Mouse (Mus musculus): ENCODE data around the gene Col5a2. TPM values are rescaled to one million over a fixed set of nuclear protein-coding genes. Genes with fewer than 3 reads are reported as not detected.
"Not testable (repeated sequence)": the region's sequence is repeated elsewhere in the genome, so short reads cannot be mapped to it uniquely, and the experiment has no call there.

Gene Col5a2
- polyA plus RNA-seq, 1 experiment from 2014 or later = 54.8 TPM

GRCm38 (mm10) chr1:45490451-45490850 is 12.6 kb downstream of the Col5a2 start:
- Histone ChIP-seq H3K4me2 (replicated peaks) (no peak overlapping the region), H3K27me3 (no peaks in the 10 kb centered on the region), H3K27ac (replicated peaks) (no peak overlapping the region), H3K9ac (replicated peaks) (no peak overlapping the region), H3K9me3 (no peaks in the 10 kb centered on the region), H3K36me3 (no peaks in the 10 kb centered on the region), H3K4me1 (no peaks in the 10 kb centered on the region), H3K4me3 (no peak overlapping the region)
- WGBS = 92% methylated on average over 1 of the region's 1 CpGs
- ATAC-seq (ENCODE audit: low FRiP score, low read depth) = no peak

GRCm38 (mm10) chr1:45488291-45488690 is 14.8 kb downstream of the Col5a2 start:
- no peak for ATAC-seq (ENCODE audit: low FRiP score, low read depth)
- no peaks in the 10 kb centered on the region for H3K36me3 ChIP-seq
- 92% methylated on average over 1 of the region's 1 CpGs for WGBS
- no peak overlapping the region for H3K9ac ChIP-seq (replicated peaks)
- no peaks in the 10 kb centered on the region for H3K9me3 ChIP-seq
- H3K4me3 ChIP-seq = no peak overlapping the region
- no peak overlapping the region for H3K27ac ChIP-seq (replicated peaks)
- no peak overlapping the region for H3K4me2 ChIP-seq (replicated peaks)
- H3K27me3 ChIP-seq = no peaks in the 10 kb centered on the region
- no peaks in the 10 kb centered on the region for H3K4me1 ChIP-seq

DNA sequence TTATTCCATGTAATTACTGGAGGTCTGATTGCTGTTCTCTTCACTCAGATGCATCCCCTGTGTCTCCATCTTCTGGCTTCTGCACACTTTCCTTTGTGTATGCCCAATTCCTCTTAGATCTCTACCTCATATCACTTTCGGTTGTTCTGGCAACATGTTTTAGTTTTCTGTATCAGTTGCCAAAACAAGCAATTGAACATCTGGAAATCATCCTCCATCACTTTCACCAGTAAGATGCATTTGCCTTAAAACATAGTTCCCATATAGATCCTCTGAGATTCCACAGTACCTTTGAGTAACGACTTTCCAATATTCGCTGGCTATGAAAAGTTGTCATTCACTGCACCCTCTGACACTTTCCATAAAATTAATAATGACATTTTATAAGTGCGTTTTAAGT is 20.1 kb downstream of the Col5a2 start:
- H3K36me3 ChIP-seq = no peaks in the 10 kb centered on the region
- no peak overlapping the region for H3K27ac ChIP-seq (replicated peaks)
- H3K4me3 ChIP-seq = no peak overlapping the region
- H3K9me3 ChIP-seq = no peaks in the 10 kb centered on the region
- no peak overlapping the region for H3K9ac ChIP-seq (replicated peaks)
- 89% methylated on average over 4 of the region's 4 CpGs for WGBS
- no peaks in the 10 kb centered on the region for H3K27me3 ChIP-seq
- H3K4me1 ChIP-seq = no peaks in the 10 kb centered on the region
- no peak for ATAC-seq (ENCODE audit: low FRiP score, low read depth)
- no peak overlapping the region for H3K4me2 ChIP-seq (replicated peaks)

DNA sequence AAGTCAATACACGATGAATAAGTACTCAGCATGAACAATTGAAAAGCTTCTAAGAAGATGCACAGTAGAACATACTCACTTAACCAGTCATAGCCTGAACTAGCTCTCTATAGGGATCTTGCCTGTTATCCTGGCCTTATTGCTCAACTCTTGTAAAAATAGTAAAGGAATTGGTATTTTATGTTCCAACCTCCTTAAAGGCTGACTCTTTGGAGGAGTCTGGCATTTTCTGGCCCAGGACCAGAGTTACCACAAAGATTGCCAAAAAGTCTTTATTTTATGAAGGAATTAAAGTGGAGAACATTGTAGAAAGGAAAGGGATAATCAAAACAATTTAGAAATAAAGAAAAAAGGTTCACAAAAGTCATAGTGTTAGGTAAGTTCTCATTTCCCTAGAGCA is 21.2 kb downstream of the Col5a2 start:
- no peaks in the 10 kb centered on the region for H3K4me1 ChIP-seq
- no peak overlapping the region for H3K9ac ChIP-seq (replicated peaks)
- WGBS = 93% methylated on average over 1 of the region's 1 CpGs
- H3K4me3 ChIP-seq = no peak overlapping the region
- H3K36me3 ChIP-seq = no peaks in the 10 kb centered on the region
- H3K27me3 ChIP-seq = no peaks in the 10 kb centered on the region
- H3K27ac ChIP-seq (replicated peaks) = no peak overlapping the region
- ATAC-seq (ENCODE audit: low FRiP score, low read depth) = no peak
- no peaks in the 10 kb centered on the region for H3K9me3 ChIP-seq
- H3K4me2 ChIP-seq (replicated peaks) = no peak overlapping the region

DNA sequence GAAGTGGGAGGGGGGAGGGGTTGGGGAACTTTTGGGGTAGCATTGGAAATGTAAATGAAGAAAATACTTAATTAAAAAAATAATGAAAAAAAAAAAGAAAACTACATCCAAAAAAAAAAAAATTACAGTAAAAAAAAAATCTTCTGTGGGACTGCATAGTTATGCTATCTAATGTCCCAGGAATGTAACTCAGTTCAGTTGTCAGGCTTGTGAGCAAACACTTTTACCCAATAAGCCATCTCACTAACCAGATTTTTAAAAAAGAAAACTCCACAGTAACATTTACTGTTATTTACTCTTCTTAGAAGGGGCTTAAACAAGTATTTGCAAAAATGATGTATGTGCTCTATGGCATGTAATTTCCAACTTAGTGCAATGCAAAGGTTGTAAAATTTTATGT is 24.0 kb downstream of the Col5a2 start:
- no peak overlapping the region for H3K9ac ChIP-seq (replicated peaks)
- no peak for ATAC-seq (ENCODE audit: low FRiP score, low read depth)

GRCm38 (mm10) chr1:45472751-45473150 is 30.3 kb downstream of the Col5a2 start:
- Histone ChIP-seq H3K36me3 (no peaks in the 10 kb centered on the region), H3K4me3 (no peak overlapping the region), H3K9me3 (no peaks in the 10 kb centered on the region), H3K27ac (replicated peaks) (no peak overlapping the region), H3K4me1 (no peaks in the 10 kb centered on the region), H3K4me2 (replicated peaks) (no peak overlapping the region), H3K27me3 (no peaks in the 10 kb centered on the region), H3K9ac (replicated peaks) (no peak overlapping the region)
- no peak for ATAC-seq (ENCODE audit: low FRiP score, low read depth)
- WGBS = 49% methylated on average over 4 of the region's 4 CpGs

More for the DNA sequence above, 24.0 kb downstream of the Col5a2 start:
- Histone ChIP-seq H3K27ac (replicated peaks) (no peak overlapping the region), H3K4me2 (replicated peaks) (no peak overlapping the region), H3K27me3 (no peaks in the 10 kb centered on the region), H3K36me3 (no peaks in the 10 kb centered on the region), H3K4me1 (no peaks in the 10 kb centered on the region), H3K4me3 (no peak overlapping the region), H3K9me3 (no peaks in the 10 kb centered on the region)

GRCm38 (mm10) chr1:45460767-45461166 is 42.3 kb downstream of the Col5a2 start:
- no peak overlapping the region for H3K4me3 ChIP-seq
- H3K36me3 ChIP-seq = no peaks in the 10 kb centered on the region
- no peak overlapping the region for H3K9ac ChIP-seq (replicated peaks)
- ATAC-seq (ENCODE audit: low FRiP score, low read depth) = no peak
- H3K9me3 ChIP-seq = no peaks in the 10 kb centered on the region
- no peak overlapping the region for H3K4me2 ChIP-seq (replicated peaks)
- WGBS = 87% methylated on average over 2 of the region's 2 CpGs
- H3K27ac ChIP-seq (replicated peaks) = no peak overlapping the region
- no peaks in the 10 kb centered on the region for H3K27me3 ChIP-seq
- H3K4me1 ChIP-seq = no peaks in the 10 kb centered on the region

DNA sequence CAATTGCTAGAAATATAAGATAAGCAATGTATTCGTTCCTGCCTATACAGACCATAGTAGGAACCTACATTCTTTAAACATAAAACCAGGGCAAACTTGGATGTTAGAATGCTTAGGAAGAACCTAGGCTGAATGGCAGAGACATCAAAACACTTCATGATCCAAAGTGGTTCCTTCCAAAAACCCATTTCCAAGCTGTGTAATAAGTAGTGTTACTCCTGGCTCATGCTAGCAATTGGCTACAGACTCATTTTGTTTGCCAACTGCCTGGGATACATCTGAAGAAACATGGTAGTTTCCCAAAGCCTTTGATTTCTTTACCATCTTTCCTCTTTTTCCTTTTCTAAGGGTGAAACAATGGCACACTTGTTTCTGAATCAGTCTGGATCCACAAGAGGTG is 47.3 kb downstream of the Col5a2 start:
- Histone ChIP-seq H3K27me3 (no peaks in the 10 kb centered on the region), H3K9me3 (no peaks in the 10 kb centered on the region), H3K9ac (replicated peaks) (no peak overlapping the region), H3K27ac (replicated peaks) (no peak overlapping the region), H3K4me1 (no peaks in the 10 kb centered on the region), H3K4me3 (no peak overlapping the region), H3K36me3 (no peaks in the 10 kb centered on the region), H3K4me2 (replicated peaks) (no peak overlapping the region)
- 81% methylated on average over 1 of the region's 1 CpGs for WGBS
- no peak for ATAC-seq (ENCODE audit: low FRiP score, low read depth)

DNA sequence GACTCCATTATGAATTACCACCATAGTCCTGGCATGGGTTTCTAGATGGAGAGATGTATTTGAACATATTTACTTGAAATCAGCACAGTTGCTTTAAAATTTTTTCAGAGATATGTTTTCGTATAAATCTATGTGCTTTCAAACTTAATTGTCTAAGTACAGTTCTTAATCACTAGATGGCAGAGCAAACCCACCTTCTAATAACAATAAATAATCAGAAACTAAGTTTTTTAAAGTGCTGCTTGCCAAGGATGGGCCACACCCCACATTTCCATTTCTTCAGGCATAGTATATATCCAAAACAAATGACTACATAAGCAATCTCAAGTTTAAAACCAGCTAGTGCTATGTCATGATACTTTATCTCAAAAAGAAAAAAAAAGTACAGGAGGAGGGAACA is 54.2 kb downstream of the Col5a2 start:
- H3K9ac ChIP-seq (replicated peaks) = no peak overlapping the region
- H3K4me3 ChIP-seq = no peak overlapping the region
- 93% methylated on average over 1 of the region's 1 CpGs for WGBS
- no peaks in the 10 kb centered on the region for H3K9me3 ChIP-seq
- no peaks in the 10 kb centered on the region for H3K4me1 ChIP-seq
- ATAC-seq (ENCODE audit: low FRiP score, low read depth) = no peak
- no peaks in the 10 kb centered on the region for H3K27me3 ChIP-seq
- H3K27ac ChIP-seq (replicated peaks) = no peak overlapping the region
- H3K36me3 ChIP-seq = no peaks in the 10 kb centered on the region
- H3K4me2 ChIP-seq (replicated peaks) = no peak overlapping the region

DNA sequence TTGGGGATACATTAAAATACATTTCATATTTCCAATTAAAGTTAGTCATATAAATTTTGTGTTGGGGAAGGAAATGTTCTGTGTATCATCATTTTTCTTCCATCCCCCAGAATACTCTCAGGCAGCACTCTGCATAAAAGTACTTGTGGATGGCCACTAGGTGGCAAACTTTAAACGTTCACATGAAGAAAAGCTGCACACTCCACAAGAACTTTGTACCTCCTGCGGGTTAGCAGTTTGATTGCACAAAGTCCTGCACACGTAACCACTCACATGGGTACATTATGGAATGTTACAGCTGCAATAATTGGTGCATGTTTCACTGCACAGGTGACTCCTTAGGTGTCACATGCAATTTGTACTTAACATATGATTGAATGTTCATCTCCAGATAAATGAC is 71.2 kb downstream of the Col5a2 start:
- H3K4me1 ChIP-seq = no peaks in the 10 kb centered on the region
- no peaks in the 10 kb centered on the region for H3K27me3 ChIP-seq
- WGBS = 32% methylated on average over 3 of the region's 3 CpGs
- no peaks in the 10 kb centered on the region for H3K36me3 ChIP-seq
- ATAC-seq (ENCODE audit: low FRiP score, low read depth) = peak; percentile 84
- H3K4me2 ChIP-seq (replicated peaks) = no peak overlapping the region
- no peak overlapping the region for H3K27ac ChIP-seq (replicated peaks)
- no peaks in the 10 kb centered on the region for H3K9me3 ChIP-seq
- no peak overlapping the region for H3K9ac ChIP-seq (replicated peaks)
- no peak overlapping the region for H3K4me3 ChIP-seq

DNA sequence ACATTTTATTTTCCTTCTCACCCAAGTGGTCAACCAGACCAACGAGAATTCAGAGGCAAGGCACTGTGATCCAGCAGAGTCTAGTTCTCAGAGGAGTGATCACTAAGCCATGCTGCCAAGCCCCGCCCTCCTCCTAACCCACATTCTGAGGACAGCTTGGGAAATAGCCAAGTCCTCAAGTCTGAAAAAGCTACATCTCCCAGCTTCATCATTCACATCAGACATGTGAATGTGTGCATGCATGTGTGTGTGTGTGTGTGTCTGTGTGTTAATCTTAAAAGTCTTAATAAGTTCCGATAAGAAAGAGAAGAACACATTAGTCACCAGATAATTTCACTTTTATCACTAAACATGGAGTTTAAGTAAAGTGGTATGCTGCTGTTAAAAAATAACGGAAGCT is 72.6 kb downstream of the Col5a2 start:
- 89% methylated on average over 4 of the region's 4 CpGs for WGBS
- H3K4me2 ChIP-seq (replicated peaks) = no peak overlapping the region
- no peak overlapping the region for H3K27ac ChIP-seq (replicated peaks)
- no peaks in the 10 kb centered on the region for H3K4me1 ChIP-seq
- no peaks in the 10 kb centered on the region for H3K36me3 ChIP-seq
- H3K4me3 ChIP-seq = no peak overlapping the region
- H3K9ac ChIP-seq (replicated peaks) = no peak overlapping the region
- ATAC-seq (ENCODE audit: low FRiP score, low read depth) = no peak
- H3K27me3 ChIP-seq = no peaks in the 10 kb centered on the region
- no peaks in the 10 kb centered on the region for H3K9me3 ChIP-seq

DNA sequence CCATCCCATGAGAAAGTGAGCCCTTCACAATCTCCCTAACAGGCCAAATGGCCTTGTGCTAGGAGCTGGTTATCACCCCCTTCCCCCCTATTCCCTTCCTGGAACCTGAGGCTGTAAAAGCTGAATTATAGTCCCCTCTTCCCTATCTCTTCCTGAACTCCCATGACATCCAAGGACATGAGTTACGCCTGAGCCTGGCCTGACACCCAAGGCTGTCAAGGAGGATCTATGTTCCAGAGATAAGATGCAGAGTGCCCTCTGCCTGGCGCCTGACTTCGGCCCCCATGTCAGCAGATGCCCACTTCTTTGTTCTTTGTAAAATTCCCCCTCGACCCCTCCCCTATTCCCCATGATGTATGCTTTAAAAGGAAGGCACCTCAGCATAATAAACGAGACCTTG is 73.9 kb downstream of the Col5a2 start:
- 91% methylated on average over 5 of the region's 5 CpGs for WGBS

DNA sequence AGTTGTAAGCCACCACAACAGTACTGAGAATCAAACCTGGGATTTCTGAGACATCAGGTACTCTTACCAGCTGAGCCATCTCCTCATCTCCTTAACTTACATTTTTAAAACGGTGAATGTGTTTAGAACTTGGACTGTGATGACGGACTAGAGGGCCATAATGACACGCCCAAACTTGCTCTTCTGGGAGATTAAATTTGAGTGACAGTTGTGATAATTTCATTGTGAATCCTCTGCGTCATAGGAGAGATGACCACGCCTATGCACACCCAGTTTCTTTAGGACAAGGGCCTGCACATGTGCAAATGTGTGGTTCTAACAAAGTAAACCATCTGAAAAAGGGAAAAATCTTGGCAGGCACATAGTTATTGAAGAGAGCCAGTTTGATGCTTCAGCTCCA is 79.2 kb downstream of the Col5a2 start:
- whole genome bisulfite sequencing = 89% methylated on average over 5 of the region's 5 CpGs
- Histone ChIP-seq H3K36me3 (no peaks in the 10 kb centered on the region), H3K4me1 (no peaks in the 10 kb centered on the region), H3K27me3 (no peaks in the 10 kb centered on the region), H3K4me3 (no peak overlapping the region), H3K27ac (replicated peaks) (no peak overlapping the region), H3K4me2 (replicated peaks) (no peak overlapping the region), H3K9me3 (no peaks in the 10 kb centered on the region), H3K9ac (replicated peaks) (no peak overlapping the region)
- no peak for ATAC-seq (ENCODE audit: low FRiP score, low read depth)

More for the DNA sequence above, 73.9 kb downstream of the Col5a2 start:
- H3K4me1 ChIP-seq; H3K4me3 ChIP-seq; H3K9me3 ChIP-seq; H3K4me2 ChIP-seq (replicated peaks); H3K27ac ChIP-seq (replicated peaks); H3K36me3 ChIP-seq; H3K27me3 ChIP-seq; H3K9ac ChIP-seq (replicated peaks); ATAC-seq (ENCODE audit: low FRiP score, low read depth): not testable (repeated sequence)
